Mouse (Mus musculus) T-helper 17 cell (primary cell): Measurements from ENCODE around the gene Cyb561d2.

ENCODE experiments used
- in situ Hi-C, 2 experiments: fragments of 300-600 bp; cut with MboI, MseI; formaldehyde crosslinking; loops; 1 replicate in 1 of 2; 2 replicates in 1 of 2; pipeline ENCODE4 v1.15.1; 2025; ENCODE audit warnings: high pct_unique_total_duplicates in 2 of 2

The Cyb561d2 gene

GRCm38 (mm10) chr9:107551117-107551889 lies 9.3 kb upstream of the Cyb561d2 start, which contains the start of gene Rassf1:
Gene Rassf1, plus strand, starts transcription at chr9:107551555.
- in situ Hi-C loops, result loop anchor here (5.0 to 10.0 kb wide), 3 partner anchors 76 to 1503 kb away; partner anchors contain the start of genes Pcbp4 (in 1 of the 2) and Trex1 (in 1 of the 2)

DNA sequence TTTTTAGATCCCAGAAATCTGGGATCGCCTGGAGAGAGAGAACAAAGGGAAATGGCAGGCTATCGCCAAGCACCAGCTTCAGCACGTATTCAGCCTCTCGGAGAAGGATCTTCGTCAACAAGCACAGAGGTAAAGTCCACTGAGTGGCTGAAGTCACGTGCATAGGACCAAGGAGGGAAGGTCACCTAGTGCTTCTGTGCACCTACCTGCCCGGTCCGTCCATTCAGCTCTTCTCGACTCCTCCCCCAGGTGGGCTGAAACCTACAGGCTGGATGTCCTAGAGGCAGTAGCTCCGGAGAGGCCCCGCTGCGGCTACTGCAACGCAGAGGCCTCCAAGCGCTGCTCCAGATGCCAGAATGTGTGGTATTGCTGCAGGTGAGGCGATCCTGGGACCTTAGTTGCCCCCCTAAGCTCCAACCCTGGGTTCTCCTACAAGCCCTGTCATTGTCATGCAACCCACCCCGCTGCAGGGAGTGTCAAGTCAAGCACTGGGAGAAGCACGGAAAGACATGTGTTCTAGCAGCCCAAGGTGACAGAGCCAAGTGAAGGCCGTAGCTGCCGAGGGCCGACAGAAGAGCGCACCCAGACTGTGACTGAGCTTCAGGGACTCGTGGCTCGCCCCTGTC lies 8.6 kb upstream of the Cyb561d2 start:
- in situ Hi-C loops, result loop anchor here (5.0 to 10.0 kb wide), 3 partner anchors 77 to 1504 kb away; partner anchors contain the start of genes Pcbp4 (in 1 of the 2) and Trex1 (in 1 of the 2)

DNA sequence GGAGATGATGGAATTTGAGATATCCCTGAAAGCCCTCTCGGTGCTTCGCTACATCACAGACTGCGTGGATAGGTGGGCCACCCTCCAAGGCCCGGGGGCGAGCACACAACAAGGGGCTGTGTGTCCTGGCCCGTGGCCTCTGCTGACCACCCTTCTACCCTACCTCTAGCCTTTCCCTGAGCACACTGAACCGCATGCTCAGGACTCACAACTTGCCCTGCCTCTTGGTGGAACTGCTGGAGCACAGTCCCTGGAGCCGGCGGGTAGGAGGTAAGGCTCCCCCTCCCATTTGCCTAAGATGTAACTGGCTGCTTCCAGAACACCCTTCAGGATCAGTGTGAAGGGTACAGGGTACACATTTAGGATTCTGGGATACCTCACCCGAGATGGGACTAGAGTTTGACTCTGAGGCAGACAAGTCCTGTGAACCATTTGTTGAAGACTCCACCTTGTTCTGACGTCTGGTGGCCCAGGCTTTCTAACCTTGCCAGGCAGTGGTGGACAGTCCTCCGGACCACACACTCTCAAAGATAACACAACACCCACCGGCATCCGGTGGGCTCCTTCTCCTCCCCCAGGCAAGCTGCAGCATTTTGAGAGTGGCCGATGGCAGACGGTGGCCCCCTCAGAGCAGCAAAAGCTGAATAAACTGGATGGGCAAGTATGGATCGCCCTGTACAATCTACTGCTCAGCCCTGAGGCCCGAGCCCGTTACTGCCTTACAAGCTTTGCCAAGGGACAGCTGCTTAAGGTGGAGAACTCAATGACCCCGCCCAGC lies 7.5 kb upstream of the Cyb561d2 start:
- in situ Hi-C loops, result loop anchor here (5.0 to 25.0 kb wide), 5 partner anchors 78 to 1538 kb away; partner anchors contain the start of genes Ccdc51 (in 1 of the 2), Pcbp4 (in 1 of the 2), Plxnb1 (in 1 of the 2) and Ppm1m (in 1 of the 2)

- in situ Hi-C loops, result loop anchor here (25.0 kb wide), 2 partner anchors 1362 to 1538 kb away; partner anchors contain the start of genes Ccdc51 (in 1 of the 2), Plxnb1 (in 1 of the 2), Ppm1m (in 1 of the 2) and Tma7 (in 1 of the 2)
Observed at GRCm38 (mm10) chr9:107548820-107549219, 6.8 kb upstream of the Cyb561d2 start.

- in situ Hi-C loops, result loop anchor here (25.0 kb wide), 2 partner anchors 1361 to 1539 kb away; partner anchors contain the start of genes Ccdc51 (in 1 of the 2), Plxnb1 (in 1 of the 2), Ppm1m (in 1 of the 2) and Tma7 (in 1 of the 2)
Observed at GRCm38 (mm10) chr9:107547957-107548356, 6.0 kb upstream of the Cyb561d2 start.

DNA sequence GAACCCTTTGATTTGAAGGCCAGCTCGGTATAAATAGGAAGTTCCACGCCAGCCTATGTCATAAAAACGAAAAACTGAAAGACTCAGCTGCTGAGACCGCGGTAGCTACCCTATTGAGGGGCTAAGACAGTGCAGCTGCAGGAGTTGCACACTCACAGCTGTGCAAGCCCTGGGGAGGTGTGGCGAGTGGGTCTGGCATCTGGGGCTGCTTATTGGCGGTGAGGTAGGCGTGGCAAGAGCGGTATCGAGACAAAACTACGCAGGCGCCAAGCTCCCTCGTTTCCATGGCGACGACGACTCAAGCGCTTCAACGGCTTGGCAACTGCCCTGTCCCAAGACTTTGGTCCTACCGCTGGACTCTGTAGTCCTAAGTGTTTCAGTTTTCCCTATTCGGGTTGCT lies 5.0 kb upstream of the Cyb561d2 start, which contains the start of gene Zmynd10:
Gene Zmynd10, plus strand, starts transcription at position 273 of the 400 bp plus-strand sequence.
- in situ Hi-C loops, result loop anchor here (25.0 kb wide), 2 partner anchors 1360 to 1540 kb away; partner anchors contain the start of genes Ccdc51 (in 1 of the 2), Plxnb1 (in 1 of the 2), Ppm1m (in 1 of the 2) and Tma7 (in 1 of the 2)

DNA sequence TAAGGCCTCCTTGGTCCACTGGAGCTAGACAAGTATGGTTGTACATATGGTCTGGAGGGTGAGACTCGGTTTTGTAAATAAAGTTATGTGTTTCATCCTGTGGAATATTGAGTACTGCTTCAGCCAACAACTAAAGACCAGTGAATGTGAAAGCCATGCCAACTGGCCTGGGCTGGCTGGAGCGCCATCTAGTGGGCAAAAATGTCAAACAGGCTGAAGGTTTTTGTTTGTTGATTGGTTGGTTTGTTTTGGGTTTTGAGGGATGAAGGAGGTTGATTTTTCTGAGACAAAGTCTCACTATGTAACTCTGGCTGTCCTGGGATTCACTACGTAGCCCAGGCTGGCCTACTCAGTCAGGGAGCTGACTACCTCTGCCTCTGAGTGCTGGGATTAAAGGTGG lies 3.6 kb upstream of the Cyb561d2 start:
- in situ Hi-C loops, result loop anchor here (25.0 kb wide), 2 partner anchors 1358 to 1542 kb away; partner anchors contain the start of genes Ccdc51 (in 1 of the 2), Plxnb1 (in 1 of the 2), Ppm1m (in 1 of the 2) and Tma7 (in 1 of the 2)

GRCm38 (mm10) chr9:107545199-107545598 lies 3.2 kb upstream of the Cyb561d2 start:
- in situ Hi-C loops, result loop anchor here (25.0 kb wide), 2 partner anchors 1358 to 1542 kb away; partner anchors contain the start of genes Ccdc51 (in 1 of the 2), Plxnb1 (in 1 of the 2), Ppm1m (in 1 of the 2) and Tma7 (in 1 of the 2)

DNA sequence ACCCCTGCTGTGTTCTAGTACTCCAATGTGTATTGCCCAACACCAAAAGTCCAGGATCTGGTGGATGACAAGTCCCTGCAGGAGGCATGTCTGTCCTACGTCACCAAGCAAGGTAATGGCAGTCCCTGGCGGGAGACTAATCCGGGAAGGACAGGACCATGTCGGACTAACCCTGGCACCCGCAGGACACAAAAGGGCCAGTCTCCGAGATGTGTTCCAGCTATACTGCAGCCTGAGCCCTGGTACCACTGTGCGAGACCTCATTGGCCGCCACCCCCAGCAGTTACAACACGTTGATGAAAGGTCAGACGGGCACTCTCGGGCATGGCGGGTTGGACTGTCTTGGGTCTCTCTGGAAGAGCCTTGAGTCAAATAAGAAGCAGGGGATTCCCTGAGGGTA lies 2.7 kb upstream of the Cyb561d2 start:
- in situ Hi-C loops, result loop anchor here (25.0 kb wide), 2 partner anchors 1357 to 1543 kb away; partner anchors contain the start of genes Ccdc51 (in 1 of the 2), Plxnb1 (in 1 of the 2), Ppm1m (in 1 of the 2) and Tma7 (in 1 of the 2)

DNA sequence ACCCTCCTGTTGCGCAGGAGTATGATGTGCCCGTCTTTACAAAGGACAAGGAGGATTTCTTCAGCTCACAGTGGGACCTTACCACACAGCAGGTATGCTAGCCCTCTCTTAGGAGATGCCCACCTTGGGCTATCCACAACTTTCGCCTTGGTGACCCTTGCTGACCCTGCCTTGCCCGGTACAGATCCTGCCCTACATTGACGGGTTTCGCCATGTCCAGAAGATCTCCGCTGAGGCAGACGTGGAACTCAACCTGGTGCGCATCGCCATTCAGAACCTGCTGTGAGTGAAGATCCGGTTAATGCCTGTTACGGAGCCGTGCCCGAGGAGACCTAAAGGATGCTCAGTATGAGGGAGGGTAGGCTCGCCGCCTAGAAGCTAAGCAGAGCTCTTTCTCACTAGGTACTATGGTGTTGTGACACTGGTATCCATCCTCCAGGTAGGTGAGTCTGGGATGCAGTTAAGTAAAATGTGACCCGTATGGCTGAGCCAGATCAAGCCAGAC lies 2.3 kb upstream of the Cyb561d2 start:
- in situ Hi-C loops, result loop anchor here (25.0 kb wide), 2 partner anchors 1357 to 1543 kb away; partner anchors contain the start of genes Ccdc51 (in 1 of the 2), Plxnb1 (in 1 of the 2), Ppm1m (in 1 of the 2) and Tma7 (in 1 of the 2)

- in situ Hi-C loops, result loop anchor here (25.0 kb wide), 2 partner anchors 1356 to 1544 kb away; partner anchors contain the start of genes Ccdc51 (in 1 of the 2), Plxnb1 (in 1 of the 2), Ppm1m (in 1 of the 2) and Tma7 (in 1 of the 2)
Observed at GRCm38 (mm10) chr9:107543299-107543698, 1.3 kb upstream of the Cyb561d2 start.

DNA sequence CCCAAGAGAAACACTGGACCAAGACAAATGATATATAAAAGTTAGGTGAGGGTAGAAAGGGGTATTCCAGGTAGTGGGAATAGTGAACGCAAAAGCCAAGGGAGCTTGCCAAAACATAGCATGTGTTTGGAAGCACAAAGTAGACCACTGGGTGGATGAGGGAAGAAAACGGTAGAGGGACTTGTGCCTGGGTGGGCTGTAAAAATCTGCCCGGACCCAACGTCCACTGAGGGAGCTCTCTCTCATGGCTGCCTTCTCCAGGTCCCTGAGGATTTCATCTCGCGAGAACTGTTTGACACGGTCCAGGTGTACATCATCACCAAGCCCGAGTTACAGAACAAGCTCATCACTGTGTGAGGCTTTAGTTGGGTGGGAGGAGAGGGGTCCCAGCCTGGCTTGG lies 728 bp upstream of the Cyb561d2 start:
- in situ Hi-C loops, result loop anchor here (25.0 kb wide), 2 partner anchors 1355 to 1545 kb away; partner anchors contain the start of genes Ccdc51 (in 1 of the 2), Plxnb1 (in 1 of the 2), Ppm1m (in 1 of the 2) and Tma7 (in 1 of the 2)

DNA sequence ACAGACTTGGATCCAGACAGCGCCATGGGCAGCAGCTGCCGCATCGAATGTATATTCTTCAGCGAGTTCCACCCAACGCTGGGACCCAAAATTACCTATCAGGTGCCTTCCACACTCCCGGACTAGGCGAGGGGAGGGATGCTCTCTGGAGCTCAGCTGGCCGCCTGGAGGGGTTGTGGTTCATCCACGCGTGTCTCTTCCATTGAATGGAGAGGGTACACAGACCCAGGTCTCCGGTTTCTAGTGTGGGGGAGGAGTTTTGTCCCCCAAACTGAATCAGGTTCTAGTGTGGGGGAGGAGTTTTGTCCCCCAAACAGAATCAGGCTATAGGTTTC lies 326 bp upstream of the Cyb561d2 start:
- in situ Hi-C loops, result loop anchor here (25.0 kb wide), 2 partner anchors 1355 to 1545 kb away; partner anchors contain the start of genes Ccdc51 (in 1 of the 2), Plxnb1 (in 1 of the 2), Ppm1m (in 1 of the 2) and Tma7 (in 1 of the 2)

DNA sequence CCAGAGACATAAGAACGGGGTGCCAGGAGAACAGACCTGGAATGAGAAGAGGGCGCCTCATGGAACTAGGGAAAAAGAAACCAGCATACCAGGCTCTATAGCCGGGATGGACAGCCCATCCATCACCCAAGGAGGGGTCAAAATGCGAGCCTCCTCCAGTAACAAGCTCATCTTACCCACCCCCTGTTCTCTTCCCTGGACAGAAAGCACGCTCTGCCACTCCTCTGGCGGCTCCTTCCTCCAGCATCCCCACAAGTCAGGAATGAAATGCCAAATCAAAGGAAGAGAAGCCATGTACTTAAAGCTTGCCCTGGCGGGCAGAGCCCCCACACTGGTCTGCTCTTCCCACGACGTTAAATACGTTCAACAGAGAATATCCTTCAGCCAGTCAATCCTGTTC lies 988 bp downstream of the Cyb561d2 start:
- in situ Hi-C loops, result loop anchor here (25.0 kb wide), 2 partner anchors 1354 to 1546 kb away; partner anchors contain the start of genes Ccdc51 (in 1 of the 2), Plxnb1 (in 1 of the 2), Ppm1m (in 1 of the 2) and Tma7 (in 1 of the 2)

- in situ Hi-C loops, result loop anchor here (25.0 kb wide), 2 partner anchors 1353 to 1547 kb away; partner anchors contain the start of genes Ccdc51 (in 1 of the 2), Plxnb1 (in 1 of the 2), Ppm1m (in 1 of the 2) and Tma7 (in 1 of the 2)
Observed at GRCm38 (mm10) chr9:107540420-107540819, 1.6 kb downstream of the Cyb561d2 start.

GRCm38 (mm10) chr9:107539940-107540339 lies 2.1 kb downstream of the Cyb561d2 start:
- in situ Hi-C loops, result loop anchor here (5.0 to 25.0 kb wide), 4 partner anchors 238 to 1547 kb away; partner anchors contain the start of genes Abhd14a (in 1 of the 2), Abhd14b (in 1 of the 2), Ccdc51 (in 1 of the 2) and Plxnb1 (in 1 of the 2)

- in situ Hi-C loops, result loop anchor here (5.0 to 25.0 kb wide), 4 partner anchors 236 to 1549 kb away; partner anchors contain the start of genes Abhd14a (in 1 of the 2), Abhd14b (in 1 of the 2), Ccdc51 (in 1 of the 2) and Plxnb1 (in 1 of the 2)
Observed at GRCm38 (mm10) chr9:107538711-107539110, 3.3 kb downstream of the Cyb561d2 start.

- in situ Hi-C loops, result loop anchor here (5.0 to 25.0 kb wide), 4 partner anchors 236 to 1549 kb away; partner anchors contain the start of genes Abhd14a (in 1 of the 2), Abhd14b (in 1 of the 2), Ccdc51 (in 1 of the 2) and Plxnb1 (in 1 of the 2)
Observed at GRCm38 (mm10) chr9:107538231-107538630, 3.8 kb downstream of the Cyb561d2 start.
